Mouse (Mus musculus) myocyte (in vitro differentiated cells): ENCODE data around the gene Pdzrn4. TPM values are rescaled to one million over a fixed set of nuclear protein-coding genes. Genes with fewer than 3 reads are reported as not detected.

ENCODE experiments used
- H3K27me3 ChIP-seq: one replicate; pipeline ENCODE4 v1.6.1; 2011; ENCODE audit not compliant: control insufficient read depth, insufficient read depth, insufficient read length
- H3K36me3 ChIP-seq: one replicate; pipeline ENCODE4 v1.6.1; 2011; ENCODE audit not compliant: control insufficient read depth, insufficient read depth
- H3K4me2 ChIP-seq: one replicate; pipeline ENCODE4 v1.6.1; 2011; ENCODE audit warnings: low read depth, control low read depth
- H3K4me3 ChIP-seq: one replicate; pipeline ENCODE4 v1.5.1; 2011; ENCODE audit warnings: mild to moderate bottlenecking, control low read depth, moderate library complexity
- H3K79me2 ChIP-seq: one replicate; pipeline ENCODE4 v1.6.1; 2011; ENCODE audit not compliant: control insufficient read depth, insufficient read depth
- H3ac ChIP-seq: one replicate; pipeline ENCODE4 v1.6.1; 2011; ENCODE audit not compliant: control insufficient read depth, insufficient read length
- CEBPB ChIP-seq: IDR thresholded peaks from 2 replicates; pipeline ENCODE4 v1.6.1; 2011; ENCODE audit warnings: mild to moderate bottlenecking, moderate library complexity; ENCODE audit not compliant: poor library complexity, insufficient read depth, severe bottlenecking
- E2F4 ChIP-seq: IDR thresholded peaks from one replicate; pipeline ENCODE4 v1.6.1; 2011; ENCODE audit warnings: mild to moderate bottlenecking, control low read depth, moderate library complexity; ENCODE audit not compliant: insufficient read depth
- MAX ChIP-seq: IDR thresholded peaks from one replicate; pipeline ENCODE4 v1.6.1; 2011; ENCODE audit warnings: low read depth, mild to moderate bottlenecking, control low read depth
- MYOD1 ChIP-seq, 3 experiments: IDR thresholded peaks; one replicate each; pipeline ENCODE4 v1.6.1; 2011; ENCODE audit warnings: control low read depth in 2 of 3, low read depth in 2 of 3, mild to moderate bottlenecking in 2 of 3, moderate library complexity in 1 of 3; ENCODE audit not compliant: insufficient read length in 2 of 3, control insufficient read depth in 1 of 3
- MYOG ChIP-seq, 3 experiments: IDR thresholded peaks; one replicate each; pipeline ENCODE4 v1.6.1; 2011; ENCODE audit warnings: control low read depth in 2 of 3, low read depth in 2 of 3, mild to moderate bottlenecking in 2 of 3; ENCODE audit not compliant: insufficient read length in 2 of 3, control insufficient read depth in 1 of 3, insufficient read depth in 1 of 3
- POLR2A ChIP-seq: IDR thresholded peaks from one replicate; pipeline ENCODE4 v1.6.1; 2011; ENCODE audit warnings: low read depth, mild to moderate bottlenecking, control low read depth, moderate library complexity; ENCODE audit not compliant: insufficient read length
- POLR2AphosphoS2 ChIP-seq: IDR thresholded peaks from one replicate; pipeline ENCODE4 v1.6.1; 2011; ENCODE audit warnings: low read depth, control low read depth; ENCODE audit not compliant: insufficient read length
- REST ChIP-seq: IDR thresholded peaks from one replicate; pipeline ENCODE4 v1.6.1; 2011; ENCODE audit warnings: mild to moderate bottlenecking, control low read depth, moderate library complexity; ENCODE audit not compliant: insufficient read depth, insufficient read length
- SRF ChIP-seq: IDR thresholded peaks from one replicate; pipeline ENCODE4 v1.6.1; 2011; ENCODE audit warnings: low read depth; ENCODE audit not compliant: control insufficient read depth, insufficient read length
- TCF12 ChIP-seq: IDR thresholded peaks from one replicate; pipeline ENCODE4 v1.6.1; 2011; ENCODE audit warnings: mild to moderate bottlenecking, control low read depth; ENCODE audit not compliant: poor library complexity, insufficient read depth, severe bottlenecking
- TCF3 ChIP-seq: IDR thresholded peaks from one replicate; pipeline ENCODE4 v1.6.1; 2011; ENCODE audit warnings: low read depth, control low read depth; ENCODE audit not compliant: insufficient read length
- USF1 ChIP-seq: IDR thresholded peaks from one replicate; pipeline ENCODE4 v1.6.1; 2011; ENCODE audit warnings: low read depth, mild to moderate bottlenecking, control low read depth, moderate library complexity
- polyA plus RNA-seq: library from polyadenylated mRNA; unstranded; fragments of >200 nt; fragmentation: generic; extraction: Trizol; gene quantifications from one replicate; pipeline ENCODE4 v1.2.1, GENCODE M21; 2012; ENCODE audit warnings: missing spikeins

The Pdzrn4 gene
- polyA plus RNA-seq, 1 experiment: 0.07 TPM

DNA sequence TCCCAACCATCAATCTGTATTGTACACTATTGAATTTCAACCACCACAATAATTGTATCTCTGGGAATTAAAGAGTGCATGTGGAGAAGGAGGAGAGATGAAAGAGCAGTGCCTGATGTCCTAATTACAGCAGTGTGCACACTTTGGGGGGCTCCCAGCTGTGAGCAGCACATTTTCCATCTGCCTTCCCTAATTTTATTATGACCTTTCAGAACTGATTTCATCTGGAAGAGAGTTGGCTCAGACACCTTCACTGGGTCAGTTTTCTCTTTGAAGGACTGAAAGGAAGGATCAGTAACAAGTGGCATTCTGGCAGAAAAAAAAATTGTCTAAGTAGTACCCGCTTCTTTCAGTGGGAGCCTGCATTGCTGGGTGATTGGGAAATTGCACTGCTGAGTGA, 119.0 kb downstream of the Pdzrn4 start:
- H3ac ChIP-seq: no peak overlapping the region
- H3K36me3 ChIP-seq: no peaks in the 10 kb centered on the region
- H3K79me2 ChIP-seq: no peaks in the 10 kb centered on the region
- no peak overlapping the region for H3K4me3 ChIP-seq
- no peaks in the 10 kb centered on the region for H3K27me3 ChIP-seq
- no peak overlapping the region for H3K4me2 ChIP-seq
- TF ChIP-seq MYOD1 (IDR thresholded peaks at IDR 0.05; ENCODE audit: control insufficient read depth in 1 of 3, insufficient read length in 2 of 3, low read depth in 2 of 3) (no peak), SRF (no peak), TCF12 (no peak), MYOG (IDR thresholded peaks at IDR 0.05; ENCODE audit: control insufficient read depth in 1 of 3, insufficient read depth in 1 of 3, insufficient read length in 2 of 3, low read depth in 2 of 3) (no peak), POLR2AphosphoS2 (no peak), CEBPB (no peak), USF1 (no peak), E2F4 (no peak), MAX (no peak), POLR2A (no peak), TCF3 (no peak), REST (no peak)

GRCm38 (mm10) chr15:92520677-92521225, 124.1 kb downstream of the Pdzrn4 start:
- H3K4me3 ChIP-seq: no peak overlapping the region
- H3K4me2 ChIP-seq: no peak overlapping the region
- H3ac ChIP-seq: no peak overlapping the region
- TF ChIP-seq CEBPB (no peak), E2F4 (no peak)
- H3K79me2 ChIP-seq: no peaks in the 10 kb centered on the region
- H3K36me3 ChIP-seq: no peaks in the 10 kb centered on the region
- no peaks in the 10 kb centered on the region for H3K27me3 ChIP-seq

DNA sequence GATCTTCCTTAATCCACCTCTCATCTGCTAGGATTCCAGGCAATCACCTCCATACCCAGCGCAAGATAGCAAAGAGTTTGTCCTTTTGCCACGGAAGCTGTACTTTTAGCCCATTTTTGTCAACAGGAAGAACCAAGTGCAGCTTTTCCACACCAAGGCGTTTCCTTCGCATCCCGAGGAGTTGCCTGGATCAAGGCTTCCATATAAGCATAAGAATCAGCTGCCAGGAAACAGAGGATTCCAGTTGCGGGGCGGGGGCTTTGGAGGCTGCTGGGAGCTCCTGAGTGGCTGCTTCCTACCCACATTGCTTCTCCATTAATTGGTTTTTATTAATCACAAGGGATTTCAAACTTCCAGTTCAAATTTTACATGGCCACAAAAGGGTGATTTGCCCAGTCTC, 125.0 kb downstream of the Pdzrn4 start:
- no peaks in the 10 kb centered on the region for H3K36me3 ChIP-seq
- H3K4me2 ChIP-seq: no peak overlapping the region
- H3K4me3 ChIP-seq: no peak overlapping the region
- TF ChIP-seq MYOD1 (IDR thresholded peaks at IDR 0.05; ENCODE audit: control insufficient read depth in 1 of 3, insufficient read length in 2 of 3, low read depth in 2 of 3) (no peak), USF1 (no peak), E2F4 (no peak), MAX (no peak), SRF (no peak), TCF12 (no peak), MYOG (IDR thresholded peaks at IDR 0.05; ENCODE audit: control insufficient read depth in 1 of 3, insufficient read depth in 1 of 3, insufficient read length in 2 of 3, low read depth in 2 of 3) (no peak), REST (no peak), POLR2AphosphoS2 (no peak), CEBPB (no peak), TCF3 (no peak), POLR2A (no peak)
- no peaks in the 10 kb centered on the region for H3K79me2 ChIP-seq
- H3ac ChIP-seq: no peak overlapping the region
- no peaks in the 10 kb centered on the region for H3K27me3 ChIP-seq

- Histone ChIP-seq H3K79me2 (no peaks in the 10 kb centered on the region), H3ac (no peak overlapping the region), H3K36me3 (no peaks in the 10 kb centered on the region), H3K4me3 (no peak overlapping the region), H3K27me3 (no peaks in the 10 kb centered on the region), H3K4me2 (no peak overlapping the region)
- TF ChIP-seq REST: no peak
- TF ChIP-seq CEBPB: no peak
- no peak for TF ChIP-seq SRF
- no peak for TF ChIP-seq USF1
- no peak for TF ChIP-seq POLR2AphosphoS2
- no peak for TF ChIP-seq POLR2A
- no peak for TF ChIP-seq MYOD1 (IDR thresholded peaks at IDR 0.05; ENCODE audit: control insufficient read depth in 1 of 3, insufficient read length in 2 of 3, low read depth in 2 of 3)
- TF ChIP-seq E2F4: no peak
- no peak for TF ChIP-seq MAX
- TF ChIP-seq TCF3: no peak
These were observed 128.2 kb downstream of the Pdzrn4 start for GRCm38 (mm10) chr15:92524917-92525316.

- H3ac ChIP-seq: no peak overlapping the region
- H3K36me3 ChIP-seq: no peaks in the 10 kb centered on the region
- H3K79me2 ChIP-seq: no peaks in the 10 kb centered on the region
- no peak for TF ChIP-seq E2F4
- no peak for TF ChIP-seq POLR2AphosphoS2
- no peak for TF ChIP-seq MAX
- no peak for TF ChIP-seq SRF
- TF ChIP-seq CEBPB: no peak
- TF ChIP-seq USF1: no peak
- no peak overlapping the region for H3K4me2 ChIP-seq
- no peak overlapping the region for H3K4me3 ChIP-seq
- H3K27me3 ChIP-seq: no peaks in the 10 kb centered on the region
These were observed 128.7 kb downstream of the Pdzrn4 start for GRCm38 (mm10) chr15:92525416-92525815.
